Mouse (Mus musculus): ENCODE measurements at regions not wholly inside any gene's neighbourhood (a gene's known extent, or its start where the extent isn't known, plus 50 kb on each side); places are given as distances from the start of the nearest gene placed in this dataset.
"Not testable (repeated sequence)": the region's sequence is repeated elsewhere in the genome, so short reads cannot be mapped to it uniquely, and the experiment has no call there.

DNA sequence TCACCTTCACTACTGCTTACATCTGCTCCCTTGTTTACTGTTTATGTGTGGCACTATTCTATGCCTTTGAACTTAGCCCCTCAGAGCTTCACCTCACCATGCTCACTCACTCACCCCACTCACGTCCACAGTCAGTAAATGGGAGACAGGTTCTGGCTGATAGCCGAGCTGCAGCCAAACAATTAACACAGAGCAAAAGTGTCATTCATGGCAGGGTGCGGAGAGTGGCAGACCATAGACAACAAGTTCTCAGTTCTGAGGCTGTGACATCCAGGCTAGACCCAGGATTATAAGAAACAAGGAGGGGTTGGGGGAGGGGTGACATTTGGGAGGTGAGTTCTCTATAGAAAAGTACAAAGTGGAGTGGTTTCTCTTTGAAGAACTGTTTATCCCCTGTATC is 967.5 kb downstream of the Bcl11a start:
- TF ChIP-seq CTCF (IDR thresholded peaks at IDR 0.05; ENCODE audit: borderline replicate concordance, insufficient read depth, low read length) (no peak), POLR2A (IDR thresholded peaks at IDR 0.05; ENCODE audit: low read depth, low read length) (no peak)
- H3K27ac ChIP-seq (ENCODE audit: insufficient read depth, low read length), result no peak overlapping the region
- no peak overlapping the region for H3K4me3 ChIP-seq (ENCODE audit: insufficient read depth, low read length)
- H3K4me1 ChIP-seq (ENCODE audit: control insufficient read depth, insufficient read depth, low read length), result no peaks in the 10 kb centered on the region

- Histone ChIP-seq H3K4me1 (ENCODE audit: control insufficient read depth, insufficient read depth, low read length) (no peaks in the 10 kb centered on the region), H3K27ac (ENCODE audit: insufficient read depth, low read length) (no peak overlapping the region), H3K4me3 (ENCODE audit: insufficient read depth, low read length) (no peak overlapping the region)
- TF ChIP-seq POLR2A (IDR thresholded peaks at IDR 0.05; ENCODE audit: low read depth, low read length), result no peak
- TF ChIP-seq CTCF (IDR thresholded peaks at IDR 0.05; ENCODE audit: borderline replicate concordance, insufficient read depth, low read length), result no peak
Measured at GRCm38 (mm10) chr11:25045977-25046376, 968.1 kb downstream of the Bcl11a start.

GRCm38 (mm10) chr11:25055698-25056097 is 977.8 kb downstream of the Bcl11a start:
- no peaks in the 10 kb centered on the region for H3K4me1 ChIP-seq (ENCODE audit: control insufficient read depth, insufficient read depth, low read length)
- no peak overlapping the region for H3K27ac ChIP-seq (ENCODE audit: insufficient read depth, low read length)
- no peak overlapping the region for H3K4me3 ChIP-seq (ENCODE audit: insufficient read depth, low read length)
- TF ChIP-seq POLR2A (IDR thresholded peaks at IDR 0.05; ENCODE audit: low read depth, low read length) (no peak), CTCF (IDR thresholded peaks at IDR 0.05; ENCODE audit: borderline replicate concordance, insufficient read depth, low read length) (no peak)

- H3K27ac ChIP-seq (ENCODE audit: insufficient read depth, low read length), result no peak overlapping the region
- no peaks in the 10 kb centered on the region for H3K4me1 ChIP-seq (ENCODE audit: control insufficient read depth, insufficient read depth, low read length)
- no peak overlapping the region for H3K4me3 ChIP-seq (ENCODE audit: insufficient read depth, low read length)
- TF ChIP-seq CTCF (IDR thresholded peaks at IDR 0.05; ENCODE audit: borderline replicate concordance, insufficient read depth, low read length), result no peak
- TF ChIP-seq POLR2A (IDR thresholded peaks at IDR 0.05; ENCODE audit: low read depth, low read length), result no peak
Measured at GRCm38 (mm10) chr11:25057093-25057521, 979.3 kb downstream of the Bcl11a start.

DNA sequence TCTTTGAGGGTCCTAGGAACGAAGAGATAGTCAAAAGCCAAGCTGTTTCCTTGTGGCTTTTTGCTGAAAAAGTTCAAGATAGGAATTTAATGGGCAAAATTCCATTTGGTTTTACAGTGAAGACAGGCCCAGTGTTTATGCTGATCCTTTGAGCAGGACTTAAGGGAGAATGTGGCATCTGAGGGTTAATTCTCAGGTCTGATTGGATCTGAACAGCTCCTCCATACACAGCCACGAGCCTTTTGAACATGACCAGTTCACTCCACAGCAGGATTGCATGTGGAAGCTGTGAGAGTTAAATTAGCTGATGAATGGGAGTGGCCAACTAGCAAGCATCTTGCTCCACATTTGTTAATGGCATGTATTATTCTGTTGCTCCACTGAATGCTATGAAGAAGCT is 979.7 kb downstream of the Bcl11a start:
- Histone ChIP-seq H3K4me3 (ENCODE audit: insufficient read depth, low read length) (no peak overlapping the region), H3K4me1 (ENCODE audit: control insufficient read depth, insufficient read depth, low read length) (no peaks in the 10 kb centered on the region), H3K27ac (ENCODE audit: insufficient read depth, low read length) (no peak overlapping the region)
- no peak for TF ChIP-seq CTCF (IDR thresholded peaks at IDR 0.05; ENCODE audit: borderline replicate concordance, insufficient read depth, low read length)
- TF ChIP-seq POLR2A (IDR thresholded peaks at IDR 0.05; ENCODE audit: low read depth, low read length), result no peak

- TF ChIP-seq POLR2A (IDR thresholded peaks at IDR 0.05; ENCODE audit: low read depth, low read length), result no peak
- no peak for TF ChIP-seq CTCF (IDR thresholded peaks at IDR 0.05; ENCODE audit: borderline replicate concordance, insufficient read depth, low read length)
Measured at GRCm38 (mm10) chr11:25063042-25063441, 985.2 kb downstream of the Bcl11a start.

GRCm38 (mm10) chr11:25063978-25064377 is 986.1 kb downstream of the Bcl11a start:
- H3K4me3 ChIP-seq (ENCODE audit: insufficient read depth, low read length), result no peak overlapping the region
- no peaks in the 10 kb centered on the region for H3K4me1 ChIP-seq (ENCODE audit: control insufficient read depth, insufficient read depth, low read length)
- no peak for TF ChIP-seq CTCF (IDR thresholded peaks at IDR 0.05; ENCODE audit: borderline replicate concordance, insufficient read depth, low read length)
- TF ChIP-seq POLR2A (IDR thresholded peaks at IDR 0.05; ENCODE audit: low read depth, low read length), result no peak
- H3K27ac ChIP-seq (ENCODE audit: insufficient read depth, low read length), result no peak overlapping the region

More at GRCm38 (mm10) chr11:25063042-25063441, 985.2 kb downstream of the Bcl11a start:
- Histone ChIP-seq H3K27ac (ENCODE audit: insufficient read depth, low read length) (no peak overlapping the region), H3K4me3 (ENCODE audit: insufficient read depth, low read length) (no peak overlapping the region), H3K4me1 (ENCODE audit: control insufficient read depth, insufficient read depth, low read length) (no peaks in the 10 kb centered on the region)

GRCm38 (mm10) chr11:25099976-25100375 is 1022.1 kb downstream of the Bcl11a start:
- not testable (repeated sequence) for H3K27ac ChIP-seq (ENCODE audit: insufficient read depth, low read length); H3K4me3 ChIP-seq (ENCODE audit: insufficient read depth, low read length); H3K4me1 ChIP-seq (ENCODE audit: control insufficient read depth, insufficient read depth, low read length)
- TF ChIP-seq CTCF (IDR thresholded peaks at IDR 0.05; ENCODE audit: borderline replicate concordance, insufficient read depth, low read length), result 0 out of 2 replicates have a peak, but pooled peaks have one; percentile 4

GRCm38 (mm10) chr11:25104432-25104831 is 1026.6 kb downstream of the Bcl11a start:
- Histone ChIP-seq H3K27ac (ENCODE audit: insufficient read depth, low read length) (no peak overlapping the region), H3K4me3 (ENCODE audit: insufficient read depth, low read length) (no peak overlapping the region)
- TF ChIP-seq POLR2A (IDR thresholded peaks at IDR 0.05; ENCODE audit: low read depth, low read length) (no peak), CTCF (IDR thresholded peaks at IDR 0.05; ENCODE audit: borderline replicate concordance, insufficient read depth, low read length) (no peak)

DNA sequence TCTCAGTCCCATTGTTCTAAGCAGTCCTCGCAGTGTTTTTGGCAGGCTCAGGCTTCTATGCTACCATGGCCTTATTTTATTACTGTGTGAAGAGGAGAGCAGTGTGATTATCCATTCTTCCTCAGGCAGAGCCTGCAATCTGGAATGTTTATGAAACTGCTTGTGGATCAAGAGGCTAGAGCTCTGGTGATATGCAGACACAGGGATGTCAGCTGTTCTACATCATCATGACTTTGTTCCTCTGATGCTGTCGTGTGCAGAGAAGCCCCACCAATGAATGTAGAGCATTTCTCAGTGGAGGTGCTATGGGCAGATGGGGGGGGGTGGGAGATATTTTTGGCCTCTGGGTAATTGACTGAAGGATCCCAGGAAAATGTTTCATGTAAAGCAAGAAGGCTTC is 1046.6 kb downstream of the Bcl11a start:
- no peaks in the 10 kb centered on the region for H3K4me1 ChIP-seq (ENCODE audit: control insufficient read depth, insufficient read depth, low read length)
- H3K4me3 ChIP-seq (ENCODE audit: insufficient read depth, low read length), result no peak overlapping the region
- H3K27ac ChIP-seq (ENCODE audit: insufficient read depth, low read length), result no peak overlapping the region
- no peak for TF ChIP-seq CTCF (IDR thresholded peaks at IDR 0.05; ENCODE audit: borderline replicate concordance, insufficient read depth, low read length)
- TF ChIP-seq POLR2A (IDR thresholded peaks at IDR 0.05; ENCODE audit: low read depth, low read length), result no peak

More at GRCm38 (mm10) chr11:25104432-25104831, 1026.6 kb downstream of the Bcl11a start:
- H3K4me1 ChIP-seq (ENCODE audit: control insufficient read depth, insufficient read depth, low read length), result no peaks in the 10 kb centered on the region

DNA sequence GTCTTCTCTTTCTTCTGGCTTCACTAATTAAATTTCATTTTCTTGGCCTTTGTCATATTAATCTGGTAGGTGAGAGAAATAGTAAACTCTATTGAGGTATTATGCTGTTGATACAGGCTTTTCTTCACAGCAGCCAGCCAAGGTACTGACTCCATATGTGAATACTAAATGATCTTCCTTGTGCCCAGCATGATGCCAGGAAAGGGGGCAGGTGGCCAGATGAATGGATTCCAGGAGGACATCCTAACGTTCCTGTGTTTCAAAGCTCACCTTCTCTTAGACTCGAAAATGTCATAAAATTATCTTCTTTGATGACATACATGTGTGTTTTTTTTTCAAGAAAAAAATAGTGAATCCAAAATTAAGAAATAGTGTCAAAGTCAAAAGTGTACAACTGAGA is 1064.4 kb downstream of the Bcl11a start:
- Histone ChIP-seq H3K27ac (ENCODE audit: insufficient read depth, low read length) (no peak overlapping the region), H3K4me3 (ENCODE audit: insufficient read depth, low read length) (no peak overlapping the region), H3K4me1 (ENCODE audit: control insufficient read depth, insufficient read depth, low read length) (no peaks in the 10 kb centered on the region)
- TF ChIP-seq CTCF (IDR thresholded peaks at IDR 0.05; ENCODE audit: borderline replicate concordance, insufficient read depth, low read length), result no peak
